24 mouse cellular contexts compared by ENCODE assay signal in genomic region chr11:115279726-115280125, GRCm38 (mm10). TPM values are rescaled to one million over a fixed set of nuclear protein-coding genes. Genes with fewer than 3 reads are reported as not detected.
A peak's percentile ranks its signal among the peaks of the same experiment; 100 is the strongest.
DNase-seq lines count a peak whose midpoint lies in the region; ATAC-seq lines count a peak whose summit lies in the region.
"Had no signal": no experiment of that assay in that cellular context is flagged by ENCODE, and none has a peak within 500 bp of the region (broad histone marks: within the 10 kb centered on the region; RNA-seq: fewer than 3 reads in every experiment).

No protein-coding gene starts in this region.

- WGBS in liver, embryonic 15.5 days (ENCODE audit: insufficient replicate concordance) = 32% methylated on average over 1 of the region's 1 CpGs
- WGBS in forebrain, embryonic 11.5 days = 65% methylated on average over 1 of the region's 1 CpGs

- no peak overlapping the region for H3K9ac ChIP-seq in liver, embryonic 15.5 days
- H3K9ac ChIP-seq in forebrain, embryonic 11.5 days (ENCODE audit: low read length) = no peak overlapping the region
- H3K9ac ChIP-seq: limb, embryonic 13.5 days had no signal

- H3K4me3 ChIP-seq in liver, embryonic 15.5 days (replicated peaks) = no peak overlapping the region
- H3K4me3 ChIP-seq in forebrain, embryonic 11.5 days (ENCODE audit: low read depth, low read length) = no peak overlapping the region
- H3K4me3 ChIP-seq: embryonic facial prominence, embryonic 10.5 days; erythroblast, embryonic 14.5 days; limb, embryonic 13.5 days had no signal

- H3K4me2 ChIP-seq in liver, embryonic 15.5 days = 0 out of 2 replicates have a peak overlapping the region, but pooled peaks have one; percentile 18
- no peak overlapping the region for H3K4me2 ChIP-seq in forebrain, embryonic 11.5 days (ENCODE audit: low read depth, low read length, severe bottlenecking)
- H3K4me2 ChIP-seq: limb, embryonic 13.5 days; midbrain, embryonic 11.5 days had no signal

- no peaks in the 10 kb centered on the region for H3K9me3 ChIP-seq in liver, embryonic 15.5 days (replicated peaks)
- H3K9me3 ChIP-seq in forebrain, embryonic 11.5 days (ENCODE audit: control insufficient read depth, low read length) = no peaks in the 10 kb centered on the region
- H3K9me3 ChIP-seq: embryonic facial prominence, embryonic 10.5 days; limb, embryonic 13.5 days had no signal

- no peak for ATAC-seq in liver, embryonic 15.5 days (ENCODE audit: insufficient read depth)
- ATAC-seq in forebrain, embryonic 11.5 days (replicated peaks; ENCODE audit: low FRiP score) = no peak
- ATAC-seq: CD4-positive, CD25-positive, alpha-beta regulatory T cell, adult 4 months; hindbrain, postnatal 0 days; Patski had no signal

- no peaks in the 10 kb centered on the region for H3K27me3 ChIP-seq in liver, embryonic 15.5 days
- no peaks in the 10 kb centered on the region for H3K27me3 ChIP-seq in forebrain, embryonic 11.5 days (ENCODE audit: control insufficient read depth, insufficient read depth, low read length)
- H3K27me3 ChIP-seq: limb, embryonic 13.5 days; Patski had no signal

- DNase-seq in 3134 (ENCODE audit: extremely low read depth, insufficient read length, low spot score) (peak; percentile 56), ES-CJ7 (ENCODE audit: low read depth, low spot score) (peak; percentile 66)
- peak; percentile 71 for DNase-seq in c-Kit-positive CD71-positive TER-119-positive erythroid progenitor cells, embryonic 14.5 days (ENCODE audit: low spot score)
- DNase-seq in left cerebral cortex, adult 18-20 months (ENCODE audit: low spot score in 2 of 2) = no peak
- DNase-seq in forebrain, embryonic 11.5 days (ENCODE audit: low spot score) = no peak
- DNase-seq in heart, postnatal 4 days = no peak
- no peak for DNase-seq in cerebellum, adult 9-10 months
- DNase-seq: cerebellum, postnatal 10 days; heart, postnatal 10 days; lung, postnatal 14 days; thymus, postnatal 36 days had no signal

- H3K4me1 ChIP-seq in liver, embryonic 15.5 days (replicated peaks) = peaks cover 44% of the 10 kb centered on the region
- peaks cover 11% of the 10 kb centered on the region for H3K4me1 ChIP-seq in forebrain, embryonic 11.5 days (replicated peaks; ENCODE audit: control insufficient read depth, insufficient read depth, low read length)

- no peak overlapping the region for H3K27ac ChIP-seq in liver, embryonic 15.5 days (replicated peaks)
- H3K27ac ChIP-seq in forebrain, embryonic 11.5 days (ENCODE audit: low read depth, low read length) = no peak overlapping the region
- H3K27ac ChIP-seq: embryonic facial prominence, embryonic 10.5 days; hindbrain, postnatal 0 days; limb, embryonic 13.5 days had no signal

- peaks cover 5% of the 10 kb centered on the region; the same call in 1 of the 2 replicates for H3K36me3 ChIP-seq in liver, embryonic 15.5 days (replicated peaks)
- no peaks in the 10 kb centered on the region for H3K36me3 ChIP-seq in forebrain, embryonic 11.5 days (ENCODE audit: control insufficient read depth, insufficient read depth, low read length)
- H3K36me3 ChIP-seq: embryonic facial prominence, embryonic 10.5 days; limb, embryonic 13.5 days had no signal

RNA-seq across cellular contexts. Expression of gene Fdxr, which starts 2.9 kb away (rescaled TPM):
- 19.5 and 21.1 TPM in 2 replicates for polyA plus RNA-seq in liver, embryonic 15.5 days (2015; fragmentation: Nextera tagmentation; extraction: Ambion mirVana)
- 10 to 100 TPM; 13.1 to 18.1 TPM for total RNA-seq in left cerebral cortex, adult 18-20 months (2021)
- polyA plus RNA-seq in forebrain, embryonic 11.5 days (2014; fragmentation: Nextera tagmentation; extraction: Ambion mirVana) = 13.8 and 15.6 TPM in 2 replicates
- 1 to 10 TPM; 7.5 to 9.5 TPM for total RNA-seq in heart, postnatal 4 days (2021)

RNA-seq across cellular contexts. Expression of gene Grin2c, which starts 12.7 kb away (rescaled TPM):
- polyA plus RNA-seq in liver, embryonic 15.5 days (2015; fragmentation: Nextera tagmentation; extraction: Ambion mirVana) = 0.05 TPM in 2 replicates
- 10 to 100 TPM; 33.8 to 35.7 TPM for total RNA-seq in left cerebral cortex, adult 18-20 months (2021)
- polyA plus RNA-seq in forebrain, embryonic 11.5 days (2014; fragmentation: Nextera tagmentation; extraction: Ambion mirVana) = 0.12 TPM in 1 of 2 replicates, not detected in the other
- under 1 TPM; 0.12 to 0.18 TPM for total RNA-seq in heart, postnatal 4 days (2021)
- total RNA-seq: heart, postnatal 10 days had no signal
- polyA plus RNA-seq: CD4-positive, CD25-positive, alpha-beta regulatory T cell, adult 4 months; kidney, embryonic 14.5 days; Patski had no signal

RNA-seq across cellular contexts. Expression of gene Fads6, which starts 17.7 kb away (rescaled TPM):
- 3.4 and 4.1 TPM in 2 replicates for polyA plus RNA-seq in liver, embryonic 15.5 days (2015; fragmentation: Nextera tagmentation; extraction: Ambion mirVana)
- total RNA-seq in left cerebral cortex, adult 18-20 months (2021) = 10 to 100 TPM; 14.6 to 15.5 TPM
- 0.25 and 0.45 TPM in 2 replicates for polyA plus RNA-seq in forebrain, embryonic 11.5 days (2014; fragmentation: Nextera tagmentation; extraction: Ambion mirVana)
- total RNA-seq in heart, postnatal 4 days (2021) = 1 to 10 TPM in 1 of 2 experiments, under 1 TPM in 1; 0.86 to 1.4 TPM

RNA-seq across cellular contexts. Expression of gene Otop2, which starts 27.2 kb away (rescaled TPM):
- not detected in 2 replicates for polyA plus RNA-seq in liver, embryonic 15.5 days (2015; fragmentation: Nextera tagmentation; extraction: Ambion mirVana)
- 1 to 10 TPM in 1 of 2 experiments, under 1 TPM in 1; 0.74 to 2.1 TPM for total RNA-seq in left cerebral cortex, adult 18-20 months (2021)
- not detected in 2 replicates for polyA plus RNA-seq in forebrain, embryonic 11.5 days (2014; fragmentation: Nextera tagmentation; extraction: Ambion mirVana)
- not detected for total RNA-seq in heart, postnatal 4 days (2021)
- total RNA-seq: adrenal gland, adult 18-20 months; gastrocnemius, adult 8-10 months; heart, postnatal 10 days; neutrophil, adult 5-6 weeks had no signal
- polyA plus RNA-seq: CD4-positive, CD25-positive, alpha-beta regulatory T cell, adult 4 months; embryonic facial prominence, embryonic 10.5 days; erythroblast, embryonic 14.5 days; limb, embryonic 13.5 days; midbrain, embryonic 11.5 days; Patski; spleen, adult 2 months had no signal

RNA-seq across cellular contexts. Expression of gene Ush1g, which starts 42.1 kb away (rescaled TPM):
- polyA plus RNA-seq in liver, embryonic 15.5 days (2015; fragmentation: Nextera tagmentation; extraction: Ambion mirVana) = 0.20 and 0.22 TPM in 2 replicates
- total RNA-seq in left cerebral cortex, adult 18-20 months (2021) = under 1 TPM; 0.26 to 0.52 TPM
- not detected in 2 replicates for polyA plus RNA-seq in forebrain, embryonic 11.5 days (2014; fragmentation: Nextera tagmentation; extraction: Ambion mirVana)
- total RNA-seq in heart, postnatal 4 days (2021) = under 1 TPM; 0.09 to 0.12 TPM
- total RNA-seq: neutrophil, adult 5-6 weeks had no signal
- polyA plus RNA-seq: CD4-positive, CD25-positive, alpha-beta regulatory T cell, adult 4 months; erythroblast, embryonic 14.5 days; kidney, embryonic 14.5 days; limb, embryonic 13.5 days had no signal

Comparison
In these comparisons a context has a peak if more than half of its experiments do, and no peak if none do; other contexts are left out.
1. DNase-seq: peak in 3134 (single experiment), ES-CJ7 (single experiment) and c-Kit-positive CD71-positive TER-119-positive erythroid progenitor cells, embryonic 14.5 days (single experiment); none in left cerebral cortex, adult 18-20 months (0 of 2), forebrain, embryonic 11.5 days (single experiment), heart, postnatal 4 days (single experiment) and cerebellum, adult 9-10 months (single experiment).
2. RNA of gene Grin2c, which starts 12.7 kb away (total RNA-seq): 33.8 to 35.7 TPM in left cerebral cortex, adult 18-20 months; 0.12 to 0.18 TPM in heart, postnatal 4 days; every median in the first group is over 10 times any median in the second.
3. RNA of gene Fads6, which starts 17.7 kb away (total RNA-seq): 14.6 to 15.5 TPM in left cerebral cortex, adult 18-20 months; 0.86 to 1.4 TPM in heart, postnatal 4 days; every median in the first group is over 4 times any median in the second.